In the genomic region with DNA sequence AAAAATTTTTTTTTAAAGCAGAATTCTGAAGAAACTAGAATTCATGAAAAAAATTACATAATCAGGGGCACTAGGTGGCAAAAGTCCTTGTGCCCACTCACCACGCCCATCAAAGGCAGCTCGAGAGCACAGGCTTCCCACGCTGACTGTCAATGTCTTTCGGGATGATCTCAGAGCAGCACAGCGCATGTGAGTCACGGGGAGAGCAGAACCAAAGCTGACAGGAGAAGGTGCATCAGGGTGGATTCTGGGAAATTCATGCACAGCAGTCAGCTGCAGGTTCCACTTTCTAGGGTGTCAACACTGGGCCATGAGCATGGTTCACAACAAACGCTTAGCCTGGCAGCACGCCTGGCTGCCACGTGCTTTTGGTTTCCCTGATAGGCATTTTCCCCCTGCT, we compare ENCODE assay signal across 15 mouse cellular contexts.
DNase-seq lines count a peak whose midpoint lies in the region; ATAC-seq and TF ChIP-seq lines count a peak whose summit lies in the region.
"Had no signal": no experiment of that assay in that cellular context is flagged by ENCODE, and none has a peak within 500 bp of the region (broad histone marks: within the 10 kb centered on the region; RNA-seq: fewer than 3 reads in every experiment).

No protein-coding gene starts in this region.

- H3K9ac ChIP-seq in neural tube, embryonic 15.5 days (replicated peaks) = no peak overlapping the region
- H3K9ac ChIP-seq: lung, embryonic 14.5 days had no signal

- peak; percentile 20 to 42 for DNase-seq in layer of hippocampus, adult 2 months (ENCODE audit: low spot score in 2 of 2)
- DNase-seq in layer of hippocampus, postnatal 14 days (ENCODE audit: low spot score in 2 of 2) = no peak
- peak; percentile 59 to 63 for DNase-seq in adrenal gland, postnatal 36 days
- DNase-seq in frontal cortex, postnatal 14 days (ENCODE audit: low spot score in 2 of 2) = peak; percentile 21 to 46
- peak; percentile 42 to 46 for DNase-seq in left cerebral cortex, postnatal 36 days (ENCODE audit: low spot score in 2 of 2)
- DNase-seq: cerebellum, postnatal 25 days; kidney, postnatal 36 days; liver; lung, embryonic 14.5 days; thymus, adult 2 months had no signal

- WGBS in neural tube, embryonic 15.5 days = 89% methylated on average over 9 of the region's 9 CpGs

- intact Hi-C loops in left cerebral cortex, postnatal 36 days (cut with DNase I) = no loop called here

- no peaks in the 10 kb centered on the region for H3K4me1 ChIP-seq in neural tube, embryonic 15.5 days

- no peak for TF ChIP-seq CTCF in layer of hippocampus, adult 2 months (conservative IDR thresholded peaks at IDR 0.05)

- no peaks in the 10 kb centered on the region for H3K27me3 ChIP-seq in neural tube, embryonic 15.5 days (replicated peaks)

- H3K4me3 ChIP-seq in layer of hippocampus, adult 2 months = no peak overlapping the region
- no peak overlapping the region for H3K4me3 ChIP-seq in neural tube, embryonic 15.5 days (replicated peaks)

- no peak for ATAC-seq in neural tube, embryonic 15.5 days (ENCODE audit: low FRiP score)
- no peak for ATAC-seq in megakaryocyte progenitor cell, adult 5-6 weeks (replicated peaks; ENCODE audit: poor library complexity)
- ATAC-seq: activated CD4-positive, CD25-positive, alpha-beta regulatory T cell, adult 4 months; intestine, postnatal 0 days had no signal

- H3K27ac ChIP-seq in layer of hippocampus, adult 2 months = no peak overlapping the region
- H3K27ac ChIP-seq in neural tube, embryonic 15.5 days (replicated peaks) = no peak overlapping the region

- no peaks in the 10 kb centered on the region for H3K36me3 ChIP-seq in neural tube, embryonic 15.5 days

- H3K9me3 ChIP-seq in neural tube, embryonic 15.5 days (replicated peaks) = no peaks in the 10 kb centered on the region

- H3K4me2 ChIP-seq in neural tube, embryonic 15.5 days = no peak overlapping the region
- H3K4me2 ChIP-seq: heart, embryonic 11.5 days; lung, embryonic 14.5 days had no signal

Comparison
In these comparisons a context has a peak if more than half of its experiments do, and no peak if none do; other contexts are left out.
1. DNase-seq: peak in layer of hippocampus, adult 2 months (2 of 2), adrenal gland, postnatal 36 days (2 of 2), frontal cortex, postnatal 14 days (2 of 2) and left cerebral cortex, postnatal 36 days (2 of 2); none in layer of hippocampus, postnatal 14 days (0 of 2).